In the genomic region with DNA sequence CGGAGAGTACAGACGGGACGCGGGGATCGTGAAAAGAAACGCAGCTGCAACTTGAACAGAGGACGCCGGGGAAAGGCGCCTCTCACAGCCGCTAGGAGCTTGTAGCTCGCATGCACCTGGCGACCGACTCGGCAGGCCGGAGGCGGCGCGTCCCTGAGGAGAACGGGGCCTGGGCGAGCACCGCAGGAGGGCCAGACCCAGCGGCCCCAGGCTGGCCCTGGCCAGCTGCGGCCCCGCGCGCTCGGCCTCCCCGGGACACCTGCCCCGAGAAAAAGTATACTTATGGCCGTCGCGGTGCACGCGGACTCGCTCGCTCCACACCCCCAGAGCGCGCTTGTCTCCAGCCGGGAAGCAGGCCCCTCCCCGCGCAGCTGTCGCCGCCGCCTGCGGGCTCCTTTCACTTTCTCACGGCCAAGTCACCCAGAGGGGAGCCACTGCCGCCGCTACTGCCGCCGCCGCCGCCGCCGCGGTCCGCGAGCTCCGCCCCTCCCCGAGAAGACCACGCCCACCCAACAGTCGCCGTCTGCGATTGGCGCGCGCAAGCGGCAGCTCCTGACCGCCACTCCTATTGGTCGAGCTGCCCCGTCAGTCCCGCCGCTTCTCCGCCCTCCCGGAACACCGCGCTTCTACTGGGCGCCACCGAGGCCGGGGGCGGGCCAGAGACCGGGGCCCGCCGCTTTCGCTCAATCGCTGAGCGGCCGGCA, we compare ENCODE assay signal across 7 mouse cellular contexts. TPM values are rescaled to one million over a fixed set of nuclear protein-coding genes. Genes with fewer than 3 reads are reported as not detected.
A peak's percentile ranks its signal among the peaks of the same experiment; 100 is the strongest.
DNase-seq lines count a peak whose midpoint lies in the region; ATAC-seq lines count a peak whose summit lies in the region.

No protein-coding gene starts in this region.

- H3K27ac ChIP-seq in embryonic facial prominence, embryonic 11.5 days (replicated peaks; ENCODE audit: low read depth, low read length) = peak overlapping the region; percentile 90
- H3K27ac ChIP-seq in limb, embryonic 11.5 days (replicated peaks; ENCODE audit: low read depth, low read length) = peak overlapping the region; percentile 90
- peak overlapping the region; percentile 99 for H3K27ac ChIP-seq in midbrain, embryonic 14.5 days (replicated peaks; ENCODE audit: low read depth, low read length)

- H3K4me1 ChIP-seq in embryonic facial prominence, embryonic 11.5 days (ENCODE audit: control insufficient read depth, insufficient read depth, low read length) = peaks cover 2% of the 10 kb centered on the region
- peaks cover 13% of the 10 kb centered on the region for H3K4me1 ChIP-seq in limb, embryonic 11.5 days (ENCODE audit: control insufficient read depth, insufficient read depth, low read length)
- H3K4me1 ChIP-seq in midbrain, embryonic 14.5 days (ENCODE audit: control insufficient read depth, insufficient read depth, low read length) = peaks cover 16% of the 10 kb centered on the region

- no peaks in the 10 kb centered on the region for H3K9me3 ChIP-seq in embryonic facial prominence, embryonic 11.5 days (replicated peaks; ENCODE audit: control insufficient read depth, low read length)
- H3K9me3 ChIP-seq in limb, embryonic 11.5 days (ENCODE audit: control insufficient read depth, low read length) = no peaks in the 10 kb centered on the region
- H3K9me3 ChIP-seq in midbrain, embryonic 14.5 days (ENCODE audit: control insufficient read depth, low read length) = no peaks in the 10 kb centered on the region

- ATAC-seq in embryonic facial prominence, embryonic 11.5 days (replicated peaks; ENCODE audit: insufficient number of reproducible peaks, low FRiP score, low TSS enrichment, low read depth) = peak; percentile 99
- ATAC-seq in limb, embryonic 11.5 days (ENCODE audit: insufficient number of reproducible peaks, low FRiP score, low TSS enrichment, low read depth) = peak; percentile 99
- peak; percentile 99 for ATAC-seq in midbrain, embryonic 14.5 days (ENCODE audit: low FRiP score, low TSS enrichment)

- peak overlapping the region; percentile 77 for H3K9ac ChIP-seq in embryonic facial prominence, embryonic 11.5 days (replicated peaks; ENCODE audit: low read length)
- H3K9ac ChIP-seq in limb, embryonic 11.5 days (ENCODE audit: low read length) = peak overlapping the region; percentile 76
- peak overlapping the region; percentile 62; the same call in 1 of the 2 replicates for H3K9ac ChIP-seq in midbrain, embryonic 14.5 days (replicated peaks; ENCODE audit: low read length)

- H3K4me3 ChIP-seq in embryonic facial prominence, embryonic 11.5 days (ENCODE audit: low read depth, low read length) = peak overlapping the region; percentile 82
- peak overlapping the region; percentile 73 for H3K4me3 ChIP-seq in limb, embryonic 11.5 days (ENCODE audit: low read depth, low read length)
- peak overlapping the region; percentile 73 for H3K4me3 ChIP-seq in midbrain, embryonic 14.5 days (replicated peaks; ENCODE audit: low read depth, low read length)

- peak; percentile 99 for DNase-seq in adrenal gland, postnatal 14 days
- peak; percentile 97 for DNase-seq in embryonic facial prominence, embryonic 11.5 days (ENCODE audit: low spot score)
- DNase-seq in heart, adult 11 months = peak; percentile 100
- DNase-seq in kidney, adult 18-20 months = peak; percentile 95
- DNase-seq in limb, embryonic 11.5 days (ENCODE audit: low spot score) = peak; percentile 95
- peak; percentile 99 for DNase-seq in midbrain, embryonic 14.5 days
- peak; percentile 97 to 98 for DNase-seq in spleen, adult 18-20 months

- WGBS in embryonic facial prominence, embryonic 11.5 days = under 1% methylated on average over 77 of the region's 87 CpGs
- WGBS in limb, embryonic 11.5 days = 1% methylated on average over 71 of the region's 87 CpGs
- WGBS in midbrain, embryonic 14.5 days = under 1% methylated on average over 60 of the region's 87 CpGs

- no peaks in the 10 kb centered on the region for H3K27me3 ChIP-seq in embryonic facial prominence, embryonic 11.5 days (ENCODE audit: control insufficient read depth, insufficient read depth, low read length)
- no peaks in the 10 kb centered on the region for H3K27me3 ChIP-seq in limb, embryonic 11.5 days (ENCODE audit: control insufficient read depth, insufficient read depth, low read length)
- no peaks in the 10 kb centered on the region for H3K27me3 ChIP-seq in midbrain, embryonic 14.5 days (ENCODE audit: control insufficient read depth, insufficient read depth, low read length)

- peak overlapping the region; percentile 75 for H3K4me2 ChIP-seq in embryonic facial prominence, embryonic 11.5 days (ENCODE audit: low read depth, low read length)
- peak overlapping the region; percentile 66 for H3K4me2 ChIP-seq in limb, embryonic 11.5 days (ENCODE audit: low read depth, severe bottlenecking)
- H3K4me2 ChIP-seq in midbrain, embryonic 14.5 days (ENCODE audit: low read length) = peak overlapping the region; percentile 71

- no peaks in the 10 kb centered on the region for H3K36me3 ChIP-seq in embryonic facial prominence, embryonic 11.5 days (replicated peaks; ENCODE audit: control insufficient read depth, insufficient read depth, low read depth, low read length)
- no peaks in the 10 kb centered on the region for H3K36me3 ChIP-seq in limb, embryonic 11.5 days (ENCODE audit: control insufficient read depth, insufficient read depth, low read length)
- no peaks in the 10 kb centered on the region for H3K36me3 ChIP-seq in midbrain, embryonic 14.5 days (ENCODE audit: control insufficient read depth, insufficient read depth, low read length)

RNA-seq across cellular contexts. Expression of gene Zbtb18, which starts 0.5 kb away (rescaled TPM):
- total RNA-seq in adrenal gland, postnatal 14 days (2021) = 31.0 and 33.8 TPM in 2 replicates
- 3.7 and 6.6 TPM in 2 replicates for polyA plus RNA-seq in embryonic facial prominence, embryonic 11.5 days (2014; fragmentation: Nextera tagmentation; extraction: Ambion mirVana)
- polyA plus RNA-seq in limb, embryonic 11.5 days (2014; fragmentation: Nextera tagmentation; extraction: Ambion mirVana) = 1.6 and 2.0 TPM in 2 replicates
- polyA plus RNA-seq in midbrain, embryonic 14.5 days (2014; fragmentation: Nextera tagmentation; extraction: Ambion mirVana) = 11.9 and 13.4 TPM in 2 replicates

Comparison
In these comparisons a context has a peak if more than half of its experiments do, and no peak if none do; other contexts are left out.
1. Peak in every context shown above with its lines: DNase-seq, ATAC-seq, H3K4me3 ChIP-seq and H3K27ac ChIP-seq.